Mouse (Mus musculus) limb, embryonic 11.5 days (tissue): ENCODE data around the gene Olfr1394. TPM values are rescaled to one million over a fixed set of nuclear protein-coding genes. Genes with fewer than 3 reads are reported as not detected.
"Not testable (repeated sequence)": the region's sequence is repeated elsewhere in the genome, so short reads cannot be mapped to it uniquely, and the experiment has no call there.

Source experiments
- ATAC-seq: fragments of 200-750 bp; cut with Nextera tagmentation; 2 replicates; pipeline ENCODE4 v1.8.0; 2017; ENCODE audit warnings: low read depth; ENCODE audit not compliant: insufficient number of reproducible peaks, low FRiP score, low TSS enrichment
- DNase-seq: peaks from one replicate; pipeline ENCODE4 v3.0.0-alpha.2; 2015; ENCODE audit warnings: low spot score
- H3K27ac ChIP-seq: fragments of 300-500 bp; sonication (generic); replicated peaks from 2 replicates; pipeline ENCODE4 v1.5.1; 2014; ENCODE audit warnings: low read depth, mild to moderate bottlenecking, low read length
- H3K27me3 ChIP-seq: fragments of 300-500 bp; sonication (generic); 2 replicates; pipeline ENCODE4 v1.6.1; 2014; ENCODE audit warnings: mild to moderate bottlenecking, low read length, mixed read lengths; ENCODE audit not compliant: control insufficient read depth, insufficient read depth
- H3K36me3 ChIP-seq: fragments of 300-500 bp; sonication (generic); 2 replicates; pipeline ENCODE4 v1.6.1; 2014; ENCODE audit warnings: mild to moderate bottlenecking, low read length, moderate library complexity, mixed read lengths; ENCODE audit not compliant: control insufficient read depth, insufficient read depth
- H3K4me1 ChIP-seq: fragments of 300-500 bp; sonication (generic); 2 replicates; pipeline ENCODE4 v1.6.1; 2014; ENCODE audit warnings: low read length, mixed read lengths; ENCODE audit not compliant: control insufficient read depth, insufficient read depth
- H3K4me2 ChIP-seq: fragments of 300-500 bp; sonication (generic); 2 replicates; pipeline ENCODE4 v1.6.1; 2014; ENCODE audit warnings: low read depth, mild to moderate bottlenecking, moderate library complexity; ENCODE audit not compliant: severe bottlenecking
- H3K4me3 ChIP-seq: fragments of 300-500 bp; sonication (generic); 2 replicates; pipeline ENCODE4 v1.5.1; 2014; ENCODE audit warnings: low read depth, low read length
- H3K9ac ChIP-seq: fragments of 300-500 bp; sonication (generic); 2 replicates; pipeline ENCODE4 v1.6.1; 2014; ENCODE audit warnings: mild to moderate bottlenecking, low read length
- H3K9me3 ChIP-seq: fragments of 300-500 bp; sonication (generic); 2 replicates; pipeline ENCODE4 v1.6.1; 2016; ENCODE audit warnings: low read length; ENCODE audit not compliant: control insufficient read depth
- WGBS: fragments of 180-500 bp; shearing (Covaris S2); extraction: QIAGEN DNeasy Blood & Tissue Kit; methylation state at CpG from one replicate; pipeline ENCODE4 v1.1.7; 2014; 5-methylcytosine and 5-hydroxymethylcytosine counted together
- polyA plus RNA-seq: library from polyadenylated mRNA; unstranded; fragments of >200 nt; fragmentation: Nextera tagmentation; extraction: Ambion mirVana; gene quantifications from 2 replicates; pipeline ENCODE4 v1.2.1, GENCODE M21; 2014

The Olfr1394 gene
- polyA plus RNA-seq, 1 experiment from 2014 or later = not detected

GRCm38 (mm10) chr11:49119635-49120034 lies 34.5 kb upstream of the Olfr1394 start:
- no peak for ATAC-seq
- no peaks in the 10 kb centered on the region for H3K36me3 ChIP-seq
- 88% methylated on average over 3 of the region's 3 CpGs for WGBS
- H3K4me1 ChIP-seq = no peaks in the 10 kb centered on the region
- DNase-seq = no peak
- H3K4me2 ChIP-seq = no peak overlapping the region
- no peaks in the 10 kb centered on the region for H3K27me3 ChIP-seq
- no peak overlapping the region for H3K27ac ChIP-seq
- no peak overlapping the region for H3K4me3 ChIP-seq
- H3K9ac ChIP-seq = no peak overlapping the region
- H3K9me3 ChIP-seq = no peaks in the 10 kb centered on the region

- 90% methylated on average over 2 of the region's 2 CpGs for WGBS
- no peaks in the 10 kb centered on the region for H3K4me1 ChIP-seq
- no peak overlapping the region for H3K9ac ChIP-seq
- no peak overlapping the region for H3K4me2 ChIP-seq
- H3K9me3 ChIP-seq = no peaks in the 10 kb centered on the region
- no peak for ATAC-seq
- no peaks in the 10 kb centered on the region for H3K27me3 ChIP-seq
- no peaks in the 10 kb centered on the region for H3K36me3 ChIP-seq
- H3K27ac ChIP-seq = no peak overlapping the region
- DNase-seq = no peak
- H3K4me3 ChIP-seq = no peak overlapping the region
Observed at GRCm38 (mm10) chr11:49124169-49124568, 30.0 kb upstream of the Olfr1394 start.

- Histone ChIP-seq H3K27ac (no peak within 1 kb of the TSS), H3K9me3 (no peaks in the 10 kb centered on the region), H3K36me3 (no peaks in the 10 kb centered on the region), H3K27me3 (no peaks in the 10 kb centered on the region), H3K4me2 (no peak within 1 kb of the TSS), H3K9ac (no peak within 1 kb of the TSS), H3K4me1 (no peaks in the 10 kb centered on the region), H3K4me3 (no peak within 1 kb of the TSS)
- DNase-seq (no peak), ATAC-seq (no peak)
- WGBS = 95% methylated on average over 6 of the region's 6 CpGs
Observed at GRCm38 (mm10) chr11:49141974-49142373, 12.2 kb upstream of the Olfr1394 start, which contains the start of gene Olfr1395. Gene Olfr1395 (plus strand): TSS chr11:49142274.

- H3K27me3 ChIP-seq = no peaks in the 10 kb centered on the region
- H3K4me3 ChIP-seq = no peak overlapping the region
- H3K9me3 ChIP-seq = no peaks in the 10 kb centered on the region
- H3K27ac ChIP-seq = no peak overlapping the region
- no peak for ATAC-seq
- H3K9ac ChIP-seq = no peak overlapping the region
- no peaks in the 10 kb centered on the region for H3K4me1 ChIP-seq
- no peak for DNase-seq
- WGBS = 89% methylated on average over 2 of the region's 2 CpGs
- no peaks in the 10 kb centered on the region for H3K36me3 ChIP-seq
- H3K4me2 ChIP-seq = no peak overlapping the region
Observed at GRCm38 (mm10) chr11:49156821-49157814, 2.9 kb downstream of the Olfr1394 start.

GRCm38 (mm10) chr11:49168839-49169611 lies 14.8 kb downstream of the Olfr1394 start:
- DNase-seq = peak; percentile 60
- WGBS = 5% methylated on average over 50 of the region's 50 CpGs
- H3K27me3 ChIP-seq = peaks cover 11% of the 10 kb centered on the region
- no peaks in the 10 kb centered on the region for H3K36me3 ChIP-seq
- peak overlapping the region; percentile 49; the same call in 1 of the 2 replicates for H3K9ac ChIP-seq
- H3K4me3 ChIP-seq = peak overlapping the region; percentile 17; the same call in 1 of the 2 replicates
- no peaks in the 10 kb centered on the region for H3K9me3 ChIP-seq
- ATAC-seq = 0 out of 2 replicates have a peak, but pooled peaks have one; percentile 17
- H3K4me2 ChIP-seq = peak overlapping the region; percentile 60
- H3K4me1 ChIP-seq = peaks cover 5% of the 10 kb centered on the region; the same call in 1 of the 2 replicates
- no peak overlapping the region for H3K27ac ChIP-seq

GRCm38 (mm10) chr11:49170576-49170975 lies 16.4 kb downstream of the Olfr1394 start:
- Histone ChIP-seq H3K4me1 (peaks cover 5% of the 10 kb centered on the region; the same call in 1 of the 2 replicates), H3K27me3 (peaks cover 11% of the 10 kb centered on the region), H3K27ac (no peak overlapping the region), H3K9ac (no peak overlapping the region), H3K9me3 (no peaks in the 10 kb centered on the region), H3K4me2 (no peak overlapping the region), H3K4me3 (no peak overlapping the region), H3K36me3 (no peaks in the 10 kb centered on the region)
- 95% methylated on average over 4 of the region's 4 CpGs for WGBS
- DNase-seq = no peak
- no peak for ATAC-seq

GRCm38 (mm10) chr11:49175345-49175744 lies 21.2 kb downstream of the Olfr1394 start:
- Histone ChIP-seq H3K36me3 (no peaks in the 10 kb centered on the region), H3K27ac (no peak overlapping the region), H3K4me2 (no peak overlapping the region), H3K4me3 (no peak overlapping the region), H3K4me1 (no peaks in the 10 kb centered on the region), H3K9me3 (no peaks in the 10 kb centered on the region), H3K27me3 (no peaks in the 10 kb centered on the region), H3K9ac (no peak overlapping the region)
- WGBS = 89% methylated on average over 8 of the region's 8 CpGs
- DNase-seq (no peak), ATAC-seq (no peak)

GRCm38 (mm10) chr11:49176047-49176779 lies 22.0 kb downstream of the Olfr1394 start:
- not testable (repeated sequence) for H3K36me3 ChIP-seq

More at GRCm38 (mm10) chr11:49176047-49176779, 22.0 kb downstream of the Olfr1394 start:
- H3K27me3 ChIP-seq, H3K4me1 ChIP-seq, ATAC-seq, H3K9ac ChIP-seq, H3K4me2 ChIP-seq, DNase-seq, H3K4me3 ChIP-seq, H3K9me3 ChIP-seq, H3K27ac ChIP-seq: not testable (repeated sequence)
- WGBS = 75% methylated on average over 4 of the region's 4 CpGs
